Mouse (Mus musculus): ENCODE data around the gene Aim2. TPM values are rescaled to one million over a fixed set of nuclear protein-coding genes. Genes with fewer than 3 reads are reported as not detected.
"Not testable (repeated sequence)": the region's sequence is repeated elsewhere in the genome, so short reads cannot be mapped to it uniquely, and the experiment has no call there.

The Aim2 gene
- total RNA-seq (2021) (1 to 10 TPM; 1.1 to 1.4 TPM), polyA plus RNA-seq (2012; rRNA removed) (0.82 and 1.4 TPM in 2 replicates)
- long read RNA-seq, result 0 reads

DNA sequence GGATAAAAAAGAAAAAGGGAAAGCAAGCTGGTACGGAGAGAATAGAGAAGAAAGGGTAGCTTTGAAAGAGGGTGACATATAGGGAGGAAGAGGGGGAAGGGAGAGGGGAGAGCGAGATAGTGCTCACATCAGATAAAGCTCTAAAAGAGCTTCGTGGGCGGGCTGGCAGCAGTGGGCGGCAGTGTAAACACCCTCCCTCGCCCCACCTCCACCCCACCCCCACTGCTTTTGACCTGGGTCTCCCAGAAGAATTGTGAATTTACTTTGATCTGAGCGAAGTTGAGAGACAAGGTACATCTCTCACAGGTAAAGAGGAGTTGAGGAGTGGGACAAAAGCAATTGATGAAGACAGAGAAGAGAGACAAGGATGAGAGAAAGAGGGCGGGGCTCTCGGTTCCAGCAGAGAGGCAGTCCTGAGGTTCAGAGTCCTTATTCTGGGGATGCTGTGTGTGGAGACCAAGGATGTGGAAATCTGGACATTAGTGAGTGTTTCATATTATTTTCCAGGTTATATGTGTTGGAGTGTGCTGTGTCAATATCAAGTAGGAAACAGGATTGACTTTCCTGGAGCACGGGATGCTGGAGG is at the start of gene Aim2:
Aim2 (plus strand) TSS at position 508 of the 586 bp plus-strand sequence.
- H3K27ac ChIP-seq, result no peak within 1 kb of the TSS
- H3K4me3 ChIP-seq, result no peak within 1 kb of the TSS
- no peak for DNase-seq
- WGBS, result 12% methylated on average over 10 of the region's 10 CpGs
- no peak within 1 kb of the TSS for H3K9ac ChIP-seq (ENCODE audit: low read depth, low read length)
- no peaks in the 10 kb centered on the region; the same call in 1 of the 2 replicates for H3K27me3 ChIP-seq (ENCODE audit: control insufficient read depth, insufficient read depth, low read length)
- no peaks in the 10 kb centered on the region for H3K79me2 ChIP-seq (replicated peaks; ENCODE audit: control insufficient read depth, insufficient read depth, low read length)
- TF ChIP-seq CTCF (IDR thresholded peaks at IDR 0.05) (no peak), POLR2A (IDR thresholded peaks at IDR 0.05; ENCODE audit: insufficient read depth, low read depth, low read length) (no peak), EP300 (IDR thresholded peaks at IDR 0.05; ENCODE audit: insufficient read depth, low read depth, low read length) (no peak)
- no peaks in the 10 kb centered on the region for H3K36me3 ChIP-seq (ENCODE audit: control insufficient read depth, insufficient read depth, low read length)
- intact Hi-C loops (cut with DNase I), result no loop called here
- 0 out of 2 replicates have a peak, but pooled peaks cover 1% of the 10 kb centered on the region for H3K4me1 ChIP-seq (ENCODE audit: control insufficient read depth, insufficient read depth, low read length)

GRCm38 (mm10) chr1:173302795-173303194 is 47.9 kb upstream of the Aim2 start:
- H3K9ac ChIP-seq (ENCODE audit: low read depth, low read length); H3K27me3 ChIP-seq (ENCODE audit: control insufficient read depth, insufficient read depth, low read length); H3K4me1 ChIP-seq (ENCODE audit: control insufficient read depth, insufficient read depth, low read length); H3K79me2 ChIP-seq (replicated peaks; ENCODE audit: control insufficient read depth, insufficient read depth, low read length); H3K27ac ChIP-seq; DNase-seq; H3K4me3 ChIP-seq; H3K36me3 ChIP-seq (ENCODE audit: control insufficient read depth, insufficient read depth, low read length); intact Hi-C loops (cut with DNase I): not testable (repeated sequence)
- WGBS, result 35% methylated on average over 3 of the region's 3 CpGs

- H3K4me1 ChIP-seq (ENCODE audit: control insufficient read depth, insufficient read depth, low read length); H3K27me3 ChIP-seq (ENCODE audit: control insufficient read depth, insufficient read depth, low read length); H3K79me2 ChIP-seq (replicated peaks; ENCODE audit: control insufficient read depth, insufficient read depth, low read length); H3K27ac ChIP-seq; intact Hi-C loops (cut with DNase I); H3K9ac ChIP-seq (ENCODE audit: low read depth, low read length); H3K36me3 ChIP-seq (ENCODE audit: control insufficient read depth, insufficient read depth, low read length); DNase-seq; H3K4me3 ChIP-seq: not testable (repeated sequence)
- WGBS, result 60% methylated on average over 7 of the region's 7 CpGs
Observed at GRCm38 (mm10) chr1:173313535-173314050, 37.1 kb upstream of the Aim2 start.

GRCm38 (mm10) chr1:173315725-173316124 is 35.0 kb upstream of the Aim2 start:
- Histone ChIP-seq H3K36me3 (ENCODE audit: control insufficient read depth, insufficient read depth, low read length) (no peaks in the 10 kb centered on the region), H3K9ac (ENCODE audit: low read depth, low read length) (no peak overlapping the region), H3K4me1 (ENCODE audit: control insufficient read depth, insufficient read depth, low read length) (no peaks in the 10 kb centered on the region), H3K4me3 (no peak overlapping the region), H3K27me3 (ENCODE audit: control insufficient read depth, insufficient read depth, low read length) (no peaks in the 10 kb centered on the region), H3K79me2 (replicated peaks; ENCODE audit: control insufficient read depth, insufficient read depth, low read length) (no peaks in the 10 kb centered on the region), H3K27ac (no peak overlapping the region)
- DNase-seq, result no peak
- intact Hi-C loops (cut with DNase I), result no loop called here
- TF ChIP-seq POLR2A (IDR thresholded peaks at IDR 0.05; ENCODE audit: insufficient read depth, low read depth, low read length) (no peak), EP300 (IDR thresholded peaks at IDR 0.05; ENCODE audit: insufficient read depth, low read depth, low read length) (no peak), CTCF (IDR thresholded peaks at IDR 0.05) (no peak)
- WGBS, result 78% methylated on average over 3 of the region's 3 CpGs

DNA sequence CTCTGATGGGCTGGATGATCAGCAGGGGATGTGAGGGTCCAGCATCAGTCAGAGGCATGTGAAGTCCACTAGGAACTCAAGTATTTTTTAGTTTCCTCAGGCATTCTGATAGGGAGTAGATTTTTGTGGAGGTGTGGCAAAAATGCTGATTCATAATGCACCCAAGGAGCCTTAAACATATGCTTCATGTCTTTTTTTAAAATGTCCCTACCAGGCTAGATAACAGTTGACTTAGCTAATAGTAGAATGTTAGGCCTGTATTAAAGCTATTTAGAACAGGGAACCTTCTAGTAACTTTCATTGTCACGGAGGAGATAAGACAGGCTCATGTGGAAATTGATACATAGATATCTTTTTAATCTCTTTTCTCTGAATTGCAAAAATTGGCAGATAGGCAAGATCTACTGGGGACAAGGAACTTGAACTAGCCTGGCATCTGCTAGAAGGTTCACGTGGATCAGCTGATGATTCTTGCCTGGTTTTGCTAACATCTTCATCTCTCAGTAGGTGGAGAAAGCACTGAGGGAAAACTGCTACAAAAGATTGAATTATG is 32.7 kb upstream of the Aim2 start:
- TF ChIP-seq CTCF (IDR thresholded peaks at IDR 0.05) (no peak), EP300 (IDR thresholded peaks at IDR 0.05; ENCODE audit: insufficient read depth, low read depth, low read length) (no peak), POLR2A (IDR thresholded peaks at IDR 0.05; ENCODE audit: insufficient read depth, low read depth, low read length) (no peak)
- H3K27ac ChIP-seq, result no peak overlapping the region
- intact Hi-C loops (cut with DNase I), result no loop called here
- no peak for DNase-seq
- H3K27me3 ChIP-seq (ENCODE audit: control insufficient read depth, insufficient read depth, low read length), result no peaks in the 10 kb centered on the region
- no peaks in the 10 kb centered on the region for H3K79me2 ChIP-seq (replicated peaks; ENCODE audit: control insufficient read depth, insufficient read depth, low read length)
- no peaks in the 10 kb centered on the region for H3K4me1 ChIP-seq (ENCODE audit: control insufficient read depth, insufficient read depth, low read length)
- H3K36me3 ChIP-seq (ENCODE audit: control insufficient read depth, insufficient read depth, low read length), result no peaks in the 10 kb centered on the region
- no peak overlapping the region for H3K9ac ChIP-seq (ENCODE audit: low read depth, low read length)
- 72% methylated on average over 2 of the region's 2 CpGs for WGBS
- no peak overlapping the region for H3K4me3 ChIP-seq

DNA sequence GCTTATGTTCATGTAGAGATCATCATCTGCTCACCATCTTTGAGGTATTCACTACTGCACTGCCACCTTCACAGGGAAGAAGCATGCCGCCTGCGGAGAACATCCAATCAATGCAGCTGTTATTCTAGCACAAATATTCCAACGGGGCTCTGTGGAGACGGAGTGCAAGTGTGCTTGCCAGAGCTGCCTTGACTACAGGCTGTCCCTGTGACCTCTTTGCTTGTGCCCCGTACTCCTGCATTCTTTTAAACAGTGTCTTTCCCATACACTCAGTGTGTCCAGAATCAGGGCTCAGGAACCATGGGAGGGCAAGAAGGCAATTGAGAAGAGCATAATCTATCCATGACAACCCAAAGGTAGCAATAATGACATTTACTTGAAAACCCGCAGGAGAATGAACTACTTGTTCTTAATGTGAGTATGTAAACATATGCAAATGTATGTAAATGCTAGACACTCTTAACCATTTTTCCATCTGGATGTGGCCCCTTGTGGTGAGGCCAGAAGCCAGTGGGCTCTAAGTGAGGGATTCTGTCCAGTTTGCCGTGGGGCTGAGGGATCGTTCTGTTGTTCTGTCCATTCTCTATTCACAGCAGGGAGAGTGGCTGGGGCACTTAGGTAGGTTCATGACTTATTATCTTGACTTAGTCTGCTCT is 29.0 kb upstream of the Aim2 start:
- no peaks in the 10 kb centered on the region for H3K4me1 ChIP-seq (ENCODE audit: control insufficient read depth, insufficient read depth, low read length)
- H3K4me3 ChIP-seq, result no peak overlapping the region
- H3K27ac ChIP-seq, result no peak overlapping the region
- no peaks in the 10 kb centered on the region for H3K79me2 ChIP-seq (replicated peaks; ENCODE audit: control insufficient read depth, insufficient read depth, low read length)
- no peak overlapping the region for H3K9ac ChIP-seq (ENCODE audit: low read depth, low read length)
- intact Hi-C loops (cut with DNase I), result loop anchor here (2.0 kb wide), 1 partner anchor 77 kb away; no protein-coding TSS in a partner anchor
- no peak for DNase-seq
- TF ChIP-seq CTCF (IDR thresholded peaks at IDR 0.05), result no peak
- no peak for TF ChIP-seq EP300 (IDR thresholded peaks at IDR 0.05; ENCODE audit: insufficient read depth, low read depth, low read length)
- TF ChIP-seq POLR2A (IDR thresholded peaks at IDR 0.05; ENCODE audit: insufficient read depth, low read depth, low read length), result no peak
- no peaks in the 10 kb centered on the region for H3K36me3 ChIP-seq (ENCODE audit: control insufficient read depth, insufficient read depth, low read length)
- WGBS, result 69% methylated on average over 8 of the region's 8 CpGs
- H3K27me3 ChIP-seq (ENCODE audit: control insufficient read depth, insufficient read depth, low read length), result no peaks in the 10 kb centered on the region

Measured in heart, adult 2 months (tissue).